Mouse (Mus musculus) neutrophil, adult 59 days (primary cell): ENCODE results near the gene Rcsd1. TPM values are rescaled to one million over a fixed set of nuclear protein-coding genes. Genes with fewer than 3 reads are reported as not detected.

Experiments
- total RNA-seq, 2 experiments: library from RNA; stranded (reverse); gene quantifications; 1 replicate in 1 of 2; 2 replicates in 1 of 2; pipeline ENCODE4 v1.2.4; 2023

Rcsd1 gene
- 100 to 1,000 TPM; 322 to 343 TPM for total RNA-seq

GRCm38 (mm10) chr1:165709629-165710256 is at the start of gene Rcsd1:
Gene Rcsd1 (minus strand): TSS chr1:165709757.

GRCm38 (mm10) chr1:165634151-165634884 is 75.2 kb downstream of the Rcsd1 start, which contains the start of gene Mpzl1:
Gene Mpzl1 (minus strand): TSS chr1:165634538.

Other genes starting within 250 kb of the Rcsd1 start
- 10 to 100 TPM; 27.8 to 36.4 TPM for gene Dcaf6, start 249.3 kb downstream of the Rcsd1 start, total RNA-seq
- 10 to 100 TPM; 63.1 to 67.9 TPM for gene Mpc2, start 249.1 kb downstream of the Rcsd1 start, total RNA-seq
- under 1 TPM; 0.75 to 0.98 TPM for gene Adcy10, start 224.6 kb downstream of the Rcsd1 start, total RNA-seq
- gene Mpzl1, start 75.2 kb downstream of the Rcsd1 start, total RNA-seq, result 1 to 10 TPM; 5.0 to 9.1 TPM
- gene Creg1, start 54.0 kb upstream of the Rcsd1 start, total RNA-seq, result 10 to 100 TPM; 76.9 to 86.3 TPM
- gene Cd247, start 78.9 kb upstream of the Rcsd1 start, total RNA-seq, result under 1 TPM; 0.29 to 0.49 TPM